19 mouse cellular contexts compared by ENCODE assay signal in genomic region chr12:84532830-84533199, GRCm38 (mm10). TPM values are rescaled to one million over a fixed set of nuclear protein-coding genes. Genes with fewer than 3 reads are reported as not detected.
DNase-seq lines count a peak whose midpoint lies in the region; ATAC-seq and TF ChIP-seq lines count a peak whose summit lies in the region.
"Had no signal": no experiment of that assay in that cellular context is flagged by ENCODE, and none has a peak within 500 bp of the region (broad histone marks: within the 10 kb centered on the region; RNA-seq: fewer than 3 reads in every experiment).

No protein-coding gene starts in this region.

- no peak overlapping the region; the same call in 1 of the 2 replicates for H3K27ac ChIP-seq in ES-E14 (ENCODE audit: insufficient read depth, low read depth, low read length, poor library complexity, severe bottlenecking)
- peak overlapping the region; percentile 65 for H3K27ac ChIP-seq in embryonic facial prominence, embryonic 12.5 days
- H3K27ac ChIP-seq in hindbrain, embryonic 11.5 days (ENCODE audit: low read depth, low read length) = 0 out of 2 replicates have a peak overlapping the region, but pooled peaks have one; percentile 53
- peak overlapping the region; percentile 67; the same call in 1 of the 2 replicates for H3K27ac ChIP-seq in midbrain, embryonic 11.5 days (ENCODE audit: low read depth, low read length)

- no peaks in the 10 kb centered on the region for H3K9me3 ChIP-seq in ES-E14 (ENCODE audit: control insufficient read depth, insufficient read depth, low read depth, low read length)
- H3K9me3 ChIP-seq in embryonic facial prominence, embryonic 12.5 days = no peaks in the 10 kb centered on the region
- H3K9me3 ChIP-seq in hindbrain, embryonic 11.5 days (ENCODE audit: control insufficient read depth, low read length) = no peaks in the 10 kb centered on the region
- H3K9me3 ChIP-seq in midbrain, embryonic 11.5 days (ENCODE audit: control insufficient read depth, low read length) = no peaks in the 10 kb centered on the region
- H3K9me3 ChIP-seq: megakaryocyte, embryonic 14.5 days had no signal

- ATAC-seq in embryonic facial prominence, embryonic 12.5 days (ENCODE audit: insufficient number of reproducible peaks, insufficient read depth, low FRiP score, low TSS enrichment) = no peak
- ATAC-seq in hindbrain, embryonic 11.5 days (ENCODE audit: low FRiP score) = peak; percentile 38; the same call in 1 of the 2 replicates
- ATAC-seq in midbrain, embryonic 11.5 days (ENCODE audit: low FRiP score) = no peak; the same call in 1 of the 2 replicates
- ATAC-seq: CD4-positive, CD25-positive, alpha-beta regulatory T cell, adult 4 months; Patski had no signal

- peaks cover 8% of the 10 kb centered on the region; the same call in 1 of the 2 replicates for H3K36me3 ChIP-seq in ES-E14 (ENCODE audit: control insufficient read depth, insufficient read depth, low read length, poor library complexity, severe bottlenecking)
- 0 out of 2 replicates have a peak, but pooled peaks cover 2% of the 10 kb centered on the region for H3K36me3 ChIP-seq in embryonic facial prominence, embryonic 12.5 days
- no peaks in the 10 kb centered on the region for H3K36me3 ChIP-seq in hindbrain, embryonic 11.5 days (ENCODE audit: control insufficient read depth, insufficient read depth, low read length)
- no peaks in the 10 kb centered on the region; the same call in 1 of the 2 replicates for H3K36me3 ChIP-seq in midbrain, embryonic 11.5 days (ENCODE audit: control insufficient read depth, insufficient read depth, low read length)

- H3K4me2 ChIP-seq in embryonic facial prominence, embryonic 12.5 days (replicated peaks) = no peak overlapping the region
- H3K4me2 ChIP-seq in hindbrain, embryonic 11.5 days (replicated peaks; ENCODE audit: low read depth, low read length) = no peak overlapping the region
- H3K4me2 ChIP-seq in midbrain, embryonic 11.5 days = no peak overlapping the region
- H3K4me2 ChIP-seq: heart, embryonic 11.5 days had no signal

- no peaks in the 10 kb centered on the region; the same call in 1 of the 2 replicates for H3K27me3 ChIP-seq in embryonic facial prominence, embryonic 12.5 days
- peaks cover 33% of the 10 kb centered on the region for H3K27me3 ChIP-seq in hindbrain, embryonic 11.5 days (ENCODE audit: control insufficient read depth, insufficient read depth, low read length)
- H3K27me3 ChIP-seq in midbrain, embryonic 11.5 days (ENCODE audit: control insufficient read depth, insufficient read depth, low read length) = no peaks in the 10 kb centered on the region
- H3K27me3 ChIP-seq: megakaryocyte, embryonic 14.5 days; Patski had no signal

- 53% methylated on average over 8 of the region's 8 CpGs for WGBS in embryonic facial prominence, embryonic 12.5 days
- WGBS in hindbrain, embryonic 11.5 days = 69% methylated on average over 8 of the region's 8 CpGs
- 61% methylated on average over 8 of the region's 8 CpGs for WGBS in midbrain, embryonic 11.5 days

- H3K4me1 ChIP-seq in ES-E14 (ENCODE audit: control insufficient read depth in 2 of 2, insufficient read depth in 2 of 2, low read length in 2 of 2, poor library complexity in 1 of 2) = peaks cover 9 to 30% of the 10 kb centered on the region in 2 experiments; a peak in 3 of 4 replicates
- H3K4me1 ChIP-seq in embryonic facial prominence, embryonic 12.5 days = peaks cover 10% of the 10 kb centered on the region; the same call in 1 of the 2 replicates
- no peaks in the 10 kb centered on the region for H3K4me1 ChIP-seq in hindbrain, embryonic 11.5 days (replicated peaks; ENCODE audit: control insufficient read depth, insufficient read depth, low read length)
- peaks cover 22% of the 10 kb centered on the region for H3K4me1 ChIP-seq in midbrain, embryonic 11.5 days (ENCODE audit: control insufficient read depth, insufficient read depth, low read length)

- DNase-seq in ES-E14 (ENCODE audit: low read depth, low spot score) = no peak
- no peak for DNase-seq in hindbrain, embryonic 11.5 days (ENCODE audit: low spot score)
- DNase-seq in midbrain, embryonic 11.5 days (ENCODE audit: low spot score, missing footprints) = peak; percentile 89
- no peak for DNase-seq in ovary, adult 18-20 months (ENCODE audit: low spot score)
- DNase-seq in right cerebral cortex, postnatal 4 days = no peak
- no peak for DNase-seq in embryo, embryonic 11 days
- DNase-seq in thymus, postnatal 0 days (ENCODE audit: low spot score) = no peak
- DNase-seq: lung, adult 2 months had no signal

- H3K9ac ChIP-seq in ES-E14 (ENCODE audit: insufficient read depth, low read depth, low read length, poor library complexity, severe bottlenecking) = 0 out of 2 replicates have a peak overlapping the region, but pooled peaks have one; percentile 2
- H3K9ac ChIP-seq in embryonic facial prominence, embryonic 12.5 days = no peak overlapping the region
- H3K9ac ChIP-seq in hindbrain, embryonic 11.5 days (ENCODE audit: low read depth, low read length) = no peak overlapping the region
- H3K9ac ChIP-seq in midbrain, embryonic 11.5 days (ENCODE audit: low read length) = no peak overlapping the region

- no peak overlapping the region for H3K4me3 ChIP-seq in ES-E14 (ENCODE audit: insufficient read depth in 1 of 2, low read depth in 1 of 2, low read length in 2 of 2, poor library complexity in 1 of 2, severe bottlenecking in 1 of 2)
- no peak overlapping the region for H3K4me3 ChIP-seq in embryonic facial prominence, embryonic 12.5 days
- no peak overlapping the region for H3K4me3 ChIP-seq in hindbrain, embryonic 11.5 days (ENCODE audit: low read depth, low read length)
- no peak overlapping the region for H3K4me3 ChIP-seq in midbrain, embryonic 11.5 days (ENCODE audit: low read depth, low read length)
- H3K4me3 ChIP-seq: erythroblast, embryonic 14.5 days; megakaryocyte, embryonic 14.5 days had no signal

- in situ Hi-C loops in ES-E14 (cut with MboI; ENCODE audit: low sequenced_read_pairs in 2 of 2, unreplicated experiment in 2 of 2) = no loop called here

TF ChIP-seq in ES-E14, 5 proteins besides CTCF, POLR2A, EP300 and RAD21:
- TF ChIP-seq CHD2 (IDR thresholded peaks at IDR 0.05; ENCODE audit: low read depth, low read length) = no peak
- no peak for TF ChIP-seq HCFC1 (IDR thresholded peaks at IDR 0.05; ENCODE audit: borderline replicate concordance, insufficient read depth, low read length)
- no peak for TF ChIP-seq ZNF384 (IDR thresholded peaks at IDR 0.05; ENCODE audit: low read depth, low read length)
- TF ChIP-seq MAFK (IDR thresholded peaks at IDR 0.05; ENCODE audit: insufficient read depth, low read depth, low read length) = no peak
- TF ChIP-seq ZC3H11A (IDR thresholded peaks at IDR 0.05; ENCODE audit: borderline replicate concordance, low read depth, low read length) = no peak

RNA-seq across cellular contexts. Expression of gene Vsx2, which starts 36.7 kb away (rescaled TPM):
- 0.05 TPM in 1 of 2 replicates, not detected in the other for total RNA-seq in ES-E14 (2012; rRNA removed)
- 6.6 and 8.4 TPM in 2 replicates for polyA plus RNA-seq in embryonic facial prominence, embryonic 12.5 days (2016; fragmentation: Nextera tagmentation; extraction: Ambion mirVana)
- polyA plus RNA-seq in hindbrain, embryonic 11.5 days (2014; fragmentation: Nextera tagmentation; extraction: Ambion mirVana) = 5.6 and 10.1 TPM in 2 replicates
- 0.66 and 0.99 TPM in 2 replicates for polyA plus RNA-seq in midbrain, embryonic 11.5 days (2014; fragmentation: Nextera tagmentation; extraction: Ambion mirVana)
- 0.27 and 0.35 TPM in 2 replicates for polyA plus RNA-seq in thymus, postnatal 0 days (2015; fragmentation: Nextera tagmentation; extraction: Ambion mirVana)
- total RNA-seq: common myeloid progenitor, adult 5-6 weeks; gastrocnemius, adult 8-10 months; hematopoietic stem cell, adult 5-6 weeks had no signal
- polyA plus RNA-seq: CD4-positive, CD25-positive, alpha-beta regulatory T cell, adult 4 months; erythroblast, embryonic 14.5 days; heart, embryonic 11.5 days; kidney, embryonic 14.5 days; lung, adult 2 months; Patski; small intestine, adult 2 months had no signal
